Mouse (Mus musculus): ENCODE measurements around the gene Kcnd3.

The Kcnd3 gene

GRCm38 (mm10) chr3:105653544-105654380 is 201.6 kb downstream of the Kcnd3 start:
- no peak for DNase-seq (ENCODE audit: low spot score in 2 of 2)

- DNase-seq (ENCODE audit: low spot score in 2 of 2) = no peak
Measured at GRCm38 (mm10) chr3:105655031-105655585, 203.0 kb downstream of the Kcnd3 start.

DNA sequence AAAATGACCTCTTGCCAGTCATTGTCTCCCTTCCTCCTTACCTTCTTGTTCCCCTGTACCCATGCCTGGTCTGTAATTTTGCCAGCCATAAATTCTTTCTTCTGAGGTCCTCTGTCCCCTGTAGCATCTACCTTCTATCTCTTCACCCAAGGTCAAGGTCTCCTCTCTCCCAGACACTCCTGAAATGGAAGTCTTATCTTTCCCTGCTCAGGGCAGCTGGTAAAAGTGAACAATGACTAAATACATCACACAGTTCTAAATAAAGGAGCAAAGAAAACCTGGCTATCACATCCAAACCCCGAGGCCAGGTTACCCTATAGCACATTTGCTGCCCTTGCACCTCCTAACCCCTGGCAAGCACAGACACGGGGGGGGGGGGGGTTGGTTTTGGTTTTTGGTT is 208.4 kb downstream of the Kcnd3 start:
- no peak for DNase-seq (ENCODE audit: low spot score in 2 of 2)

- no peak for DNase-seq (ENCODE audit: low spot score in 2 of 2)
Measured at GRCm38 (mm10) chr3:105663043-105663442, 210.9 kb downstream of the Kcnd3 start.

DNA sequence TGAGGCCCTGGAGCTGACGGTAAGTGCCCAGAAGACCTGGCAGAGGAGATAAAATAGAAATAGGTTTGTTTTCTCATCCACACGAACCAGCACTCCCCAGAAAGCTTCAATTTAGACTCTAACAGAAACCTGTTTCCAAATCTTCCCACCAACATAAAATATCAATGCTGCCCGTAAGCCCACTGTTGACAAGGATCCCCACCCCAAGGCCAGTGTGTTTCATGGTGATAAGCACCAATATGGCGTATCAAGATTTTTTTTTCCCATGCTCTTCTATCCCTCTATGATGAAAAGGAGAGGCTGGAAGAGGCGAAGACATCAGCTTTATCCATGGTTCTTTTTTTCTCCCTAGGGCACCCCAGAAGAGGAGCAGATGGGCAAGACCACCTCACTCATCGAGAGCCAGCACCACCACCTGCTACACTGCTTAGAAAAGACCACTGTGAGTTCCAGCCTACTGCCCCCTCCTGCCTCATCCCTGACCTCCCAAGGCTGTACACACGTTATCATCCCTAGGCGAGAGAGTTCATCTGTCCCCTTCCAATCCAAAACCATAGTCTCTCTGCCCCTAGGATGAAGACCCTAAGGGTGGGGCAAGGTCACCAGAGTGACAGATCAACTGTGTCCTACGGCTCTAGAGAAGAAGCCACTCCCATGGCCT is 213.1 kb downstream of the Kcnd3 start:
- no peak for DNase-seq (ENCODE audit: low spot score in 2 of 2)

GRCm38 (mm10) chr3:105666996-105667523 is 214.9 kb downstream of the Kcnd3 start:
- no peak for DNase-seq (ENCODE audit: low spot score in 2 of 2)

GRCm38 (mm10) chr3:105668161-105668560 is 216.0 kb downstream of the Kcnd3 start:
- DNase-seq (ENCODE audit: low spot score in 2 of 2) = peak; percentile 64 to 67

DNA sequence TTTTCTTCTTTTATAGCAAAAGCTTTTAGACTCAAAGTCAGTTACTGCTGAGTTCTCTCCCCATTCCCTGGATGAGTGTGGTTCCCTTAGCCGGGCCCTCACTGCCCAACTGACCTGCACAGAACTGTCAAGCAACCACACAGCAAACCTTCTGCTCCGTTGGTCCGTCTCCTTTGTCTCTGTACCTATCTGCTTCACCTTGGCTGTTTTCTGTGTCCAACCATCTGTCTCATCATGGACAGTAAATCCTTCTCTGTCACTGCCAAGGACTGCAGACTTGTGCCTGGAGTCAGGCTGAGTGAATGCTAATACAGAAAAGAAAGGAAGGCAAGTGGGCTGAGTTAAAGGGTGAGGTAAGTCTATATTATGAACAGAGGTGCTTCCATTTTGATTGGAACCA is 217.6 kb downstream of the Kcnd3 start:
- no peak for DNase-seq (ENCODE audit: low spot score in 2 of 2)

DNA sequence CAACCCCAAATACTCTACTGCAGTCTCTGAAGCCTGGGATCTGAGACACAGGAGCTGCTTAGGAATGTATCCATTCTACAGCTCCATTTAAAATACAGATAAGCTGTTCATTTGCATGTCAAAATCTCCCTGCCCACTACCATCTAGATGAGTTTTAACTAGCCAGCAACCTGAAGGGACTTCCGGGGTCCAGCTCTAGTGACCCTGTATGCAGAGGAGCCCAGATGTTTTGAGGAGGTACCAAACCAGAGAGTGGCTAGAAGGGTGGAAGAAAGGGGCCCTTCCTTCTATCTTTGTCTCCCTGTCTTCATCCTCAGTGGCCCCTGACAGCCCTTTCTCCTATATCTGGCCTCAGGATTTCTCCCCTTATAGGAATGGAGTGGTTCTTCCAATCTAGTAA is 218.7 kb downstream of the Kcnd3 start:
- DNase-seq (ENCODE audit: low spot score in 2 of 2) = no peak

DNA sequence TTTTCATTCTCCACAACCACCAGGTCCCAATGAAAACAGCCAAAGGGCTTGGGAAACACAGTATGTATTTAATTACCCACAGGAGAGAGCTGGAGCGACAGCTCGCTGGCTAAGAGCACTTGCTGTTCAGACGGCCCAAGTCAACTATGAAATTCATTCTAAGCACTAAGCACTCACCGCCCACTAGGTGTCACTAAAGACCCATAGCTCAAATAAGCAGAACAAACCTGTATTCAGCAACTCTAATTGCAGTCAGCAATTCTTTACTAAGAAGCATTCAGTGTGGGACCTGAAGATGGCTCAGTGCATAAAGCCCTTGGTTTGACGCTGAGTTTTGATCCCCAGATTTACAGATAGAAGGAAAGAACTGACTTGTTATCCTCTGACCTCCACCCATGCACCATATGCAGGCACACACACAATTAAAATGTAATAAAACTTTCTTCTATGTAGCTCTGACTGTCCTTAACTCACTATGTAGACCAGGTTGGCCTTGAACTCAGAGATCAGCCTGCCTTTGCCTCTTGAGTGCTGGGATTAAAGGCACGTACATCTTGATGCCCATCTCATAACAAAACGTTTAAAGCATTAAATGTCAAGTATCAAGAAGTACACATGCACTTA is 222.6 kb downstream of the Kcnd3 start:
- peak; percentile 78 to 79 for DNase-seq (ENCODE audit: low spot score in 2 of 2)

DNA sequence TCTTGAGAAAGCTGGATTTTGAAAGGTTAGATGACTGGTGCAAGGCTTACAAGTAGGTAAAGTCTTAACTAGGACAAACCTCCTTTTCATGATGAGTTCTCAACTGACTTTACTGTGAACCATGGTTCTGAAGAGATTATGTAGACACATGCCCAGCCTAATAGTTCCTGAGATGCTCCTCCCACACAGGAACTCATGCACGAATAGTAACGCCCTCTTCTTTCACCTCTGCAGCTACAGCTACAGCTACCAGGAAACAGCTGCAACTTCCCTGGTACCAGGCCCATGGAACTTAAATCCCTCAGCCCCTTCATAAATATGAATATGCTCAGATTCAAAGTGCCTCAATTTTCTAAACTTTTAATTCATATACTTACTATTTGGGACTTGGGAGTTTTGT is 223.8 kb downstream of the Kcnd3 start:
- DNase-seq (ENCODE audit: low spot score in 2 of 2) = no peak

- no peak for DNase-seq (ENCODE audit: low spot score in 2 of 2)
Measured at GRCm38 (mm10) chr3:105680346-105680745, 228.2 kb downstream of the Kcnd3 start.

GRCm38 (mm10) chr3:105686394-105687323 is 234.5 kb downstream of the Kcnd3 start:
- no peak for DNase-seq (ENCODE audit: low spot score in 2 of 2)

- peak; percentile 91 to 94 for DNase-seq (ENCODE audit: low spot score in 2 of 2)
Measured at GRCm38 (mm10) chr3:105687324-105688060, 235.4 kb downstream of the Kcnd3 start, which contains the start of gene Ddx20. TSS of gene Ddx20 (minus strand) at chr3:105687574.

- no peak for DNase-seq (ENCODE audit: low spot score in 2 of 2)
Measured at GRCm38 (mm10) chr3:105688536-105688935, 236.4 kb downstream of the Kcnd3 start.

DNA sequence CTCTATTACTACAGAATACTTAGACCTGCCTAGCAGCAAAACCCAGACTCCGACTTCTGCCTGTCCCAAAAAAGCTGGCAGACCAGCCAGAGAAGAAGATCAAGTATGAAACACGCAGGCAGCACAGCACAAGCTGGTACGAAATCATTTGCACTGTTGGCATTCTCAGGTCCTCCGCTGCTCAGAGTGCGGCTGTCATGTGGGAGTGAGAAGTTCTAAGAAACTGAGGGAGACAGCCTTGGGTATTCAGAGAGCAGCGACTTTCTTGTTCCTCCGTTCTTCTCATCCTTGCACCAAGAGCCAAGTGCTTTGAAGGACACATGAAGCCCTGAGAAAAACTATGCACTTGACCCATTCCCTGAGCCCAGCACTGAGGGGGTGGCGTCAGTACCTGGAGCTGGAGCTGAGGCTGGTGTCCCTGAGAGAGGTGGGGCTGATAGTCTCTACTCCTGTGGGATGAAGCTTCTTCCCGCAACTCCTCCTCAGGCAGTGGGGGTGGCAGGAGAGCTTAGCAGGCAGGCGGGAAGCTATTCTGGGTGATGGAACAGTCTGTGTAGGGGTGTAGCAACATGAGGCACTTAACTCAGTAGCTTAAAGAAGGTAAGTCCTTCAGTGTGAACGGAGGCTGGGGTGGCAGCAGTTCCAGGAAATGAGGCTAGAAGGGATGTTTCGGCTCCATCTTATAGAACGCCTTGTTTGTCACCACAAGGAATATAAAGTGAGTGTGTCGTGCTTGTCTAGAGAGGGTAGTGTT is 241.4 kb downstream of the Kcnd3 start:
- peak; percentile 85 to 89 for DNase-seq (ENCODE audit: low spot score in 2 of 2)

GRCm38 (mm10) chr3:105695476-105696386 is 243.6 kb downstream of the Kcnd3 start:
- DNase-seq (ENCODE audit: low spot score in 2 of 2) = no peak

DNA sequence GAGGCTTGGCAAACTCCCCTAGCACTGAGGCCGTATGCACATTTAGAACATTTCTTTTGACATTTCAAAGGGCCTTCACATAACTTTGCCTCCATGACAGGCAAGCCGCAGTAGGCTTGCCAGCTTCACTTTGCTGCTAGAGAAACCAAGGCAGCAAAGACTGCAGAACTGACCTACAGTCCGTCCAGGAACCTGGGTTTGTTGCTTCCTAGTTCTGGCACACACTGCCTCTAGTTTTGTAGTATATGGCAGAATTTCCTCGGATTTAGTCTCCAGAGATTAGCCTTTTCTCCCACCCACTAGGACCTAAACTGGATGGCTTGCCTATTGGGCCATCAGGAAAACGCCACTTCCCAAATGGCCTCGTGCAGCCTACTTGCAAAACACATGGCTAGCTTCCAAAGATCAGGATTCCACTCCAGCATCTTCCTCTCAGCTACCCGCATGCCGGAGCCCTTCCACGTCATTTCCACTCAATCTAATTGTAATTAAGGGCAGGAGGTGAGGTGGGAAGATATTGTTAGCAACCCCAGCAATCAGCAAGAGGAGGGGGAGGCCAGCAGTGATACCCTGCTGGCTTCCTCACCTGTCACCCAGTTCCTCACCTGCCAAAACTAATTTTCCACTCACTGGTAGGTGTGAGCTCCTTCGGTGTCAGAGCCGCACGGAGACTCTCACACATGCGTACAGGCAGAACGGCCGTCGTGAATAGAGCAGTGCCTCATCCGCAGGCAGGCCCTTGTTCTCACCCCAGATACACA is 244.4 kb downstream of the Kcnd3 start:
- peak in 1 of 2 experiments; percentile 18 for DNase-seq (ENCODE audit: low spot score in 2 of 2)
